Mouse (Mus musculus) lung, embryonic 16.5 days (tissue): ENCODE data around the gene Chka. TPM values are rescaled to one million over a fixed set of nuclear protein-coding genes. Genes with fewer than 3 reads are reported as not detected.
A peak's percentile ranks its signal among the peaks of the same experiment; 100 is the strongest.

ENCODE experiments used
- ATAC-seq: fragments of 200-750 bp; cut with Nextera tagmentation; 2 replicates; pipeline ENCODE4 v1.8.0; 2017; ENCODE audit warnings: low read depth, mild to moderate bottlenecking, moderate library complexity
- H3K27ac ChIP-seq: fragments of 300-500 bp; sonication (generic); 2 replicates; pipeline ENCODE4 v1.5.1; 2014; ENCODE audit warnings: mild to moderate bottlenecking, control low read depth, low read length
- H3K27me3 ChIP-seq: fragments of 300-500 bp; sonication (generic); 2 replicates; pipeline ENCODE4 v1.6.1; 2014; ENCODE audit warnings: low read depth, low read length, mixed read lengths; ENCODE audit not compliant: control insufficient read depth, insufficient read depth
- H3K36me3 ChIP-seq: fragments of 300-500 bp; sonication (generic); 2 replicates; pipeline ENCODE4 v1.6.1; 2014; ENCODE audit warnings: low read length; ENCODE audit not compliant: control insufficient read depth, insufficient read depth
- H3K4me1 ChIP-seq: fragments of 300-500 bp; sonication (generic); replicated peaks from 2 replicates; pipeline ENCODE4 v1.6.1; 2014; ENCODE audit warnings: low read length, mixed read lengths; ENCODE audit not compliant: control insufficient read depth, insufficient read depth
- H3K4me2 ChIP-seq: fragments of 300-500 bp; sonication (generic); 2 replicates; pipeline ENCODE4 v1.6.1; 2014; ENCODE audit warnings: low read depth, low read length, control low read depth
- H3K4me3 ChIP-seq: fragments of 300-500 bp; sonication (generic); 2 replicates; pipeline ENCODE4 v1.5.1; 2014; ENCODE audit warnings: mild to moderate bottlenecking, low read length, control low read depth
- H3K9ac ChIP-seq: fragments of 300-500 bp; sonication (generic); 2 replicates; pipeline ENCODE4 v1.6.1; 2014; ENCODE audit warnings: low read length, control low read depth
- H3K9me3 ChIP-seq: fragments of 300-500 bp; sonication (generic); 2 replicates; pipeline ENCODE4 v1.6.1; 2016; ENCODE audit warnings: low read length; ENCODE audit not compliant: control insufficient read depth
- WGBS: fragments of 180-500 bp; shearing (Covaris S2); extraction: QIAGEN DNeasy Blood & Tissue Kit; methylation state at CpG from one replicate; pipeline ENCODE4 v1.1.7; 2014; 5-methylcytosine and 5-hydroxymethylcytosine counted together
- polyA plus RNA-seq: library from polyadenylated mRNA; unstranded; fragments of >200 nt; fragmentation: Nextera tagmentation; extraction: Ambion mirVana; gene quantifications from 2 replicates; pipeline ENCODE4 v1.2.1, GENCODE M21; 2015

Chka gene
- polyA plus RNA-seq, 1 experiment from 2014 or later = 56.8 TPM

DNA sequence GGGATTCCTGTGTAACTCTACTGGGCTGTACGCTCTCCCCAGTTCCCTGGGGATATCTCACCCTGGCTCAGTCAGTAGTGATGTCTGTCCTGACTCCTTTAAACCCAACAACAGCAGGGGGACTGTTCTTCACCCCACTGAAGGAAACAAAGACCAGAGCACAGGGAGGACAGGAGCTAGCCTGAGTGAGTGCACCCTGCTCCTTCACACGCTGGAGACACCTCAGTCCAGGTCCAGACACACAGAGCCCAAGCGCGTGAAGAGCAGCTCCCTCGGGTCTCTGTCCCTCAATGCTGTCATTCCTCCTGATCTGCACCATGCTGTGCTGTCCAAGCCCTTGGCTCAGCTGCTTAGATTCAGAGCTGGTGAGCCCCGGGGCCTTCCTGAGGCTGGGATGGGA lies 75.1 kb downstream of the Chka start:
- ATAC-seq = no peak
- Histone ChIP-seq H3K9me3 (no peaks in the 10 kb centered on the region), H3K36me3 (no peaks in the 10 kb centered on the region), H3K4me1 (peaks cover 41% of the 10 kb centered on the region), H3K27me3 (no peaks in the 10 kb centered on the region), H3K4me2 (no peak overlapping the region), H3K4me3 (no peak overlapping the region), H3K9ac (no peak overlapping the region), H3K27ac (peak overlapping the region; percentile 23; the same call in 1 of the 2 replicates)
- 62% methylated on average over 6 of the region's 6 CpGs for WGBS

DNA sequence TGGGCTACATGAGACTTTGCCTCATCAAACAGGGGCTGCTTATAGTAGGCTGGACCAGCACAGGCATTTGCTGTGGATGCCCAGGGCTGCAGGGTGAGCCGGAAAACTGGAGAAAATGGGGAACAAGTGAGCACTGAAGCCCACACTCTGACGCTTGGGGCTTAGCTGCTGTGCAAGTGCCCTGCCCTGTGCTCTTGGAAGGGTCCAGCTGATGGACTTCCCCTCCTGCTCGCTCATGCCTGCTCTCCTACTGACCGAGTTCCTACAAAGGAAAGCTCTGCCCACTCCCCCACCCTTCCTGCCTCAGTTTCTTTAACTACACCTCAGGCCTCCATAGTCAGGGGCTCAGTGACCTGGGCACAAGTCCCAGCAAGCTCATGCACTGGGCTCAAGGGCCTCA lies 76.4 kb downstream of the Chka start:
- H3K4me2 ChIP-seq = no peak overlapping the region
- no peak overlapping the region for H3K9ac ChIP-seq
- WGBS = 77% methylated on average over 4 of the region's 4 CpGs
- H3K9me3 ChIP-seq = no peaks in the 10 kb centered on the region
- ATAC-seq = no peak
- no peaks in the 10 kb centered on the region for H3K36me3 ChIP-seq
- H3K4me1 ChIP-seq = peaks cover 37% of the 10 kb centered on the region
- no peaks in the 10 kb centered on the region for H3K27me3 ChIP-seq
- H3K4me3 ChIP-seq = no peak overlapping the region
- no peak overlapping the region for H3K27ac ChIP-seq

DNA sequence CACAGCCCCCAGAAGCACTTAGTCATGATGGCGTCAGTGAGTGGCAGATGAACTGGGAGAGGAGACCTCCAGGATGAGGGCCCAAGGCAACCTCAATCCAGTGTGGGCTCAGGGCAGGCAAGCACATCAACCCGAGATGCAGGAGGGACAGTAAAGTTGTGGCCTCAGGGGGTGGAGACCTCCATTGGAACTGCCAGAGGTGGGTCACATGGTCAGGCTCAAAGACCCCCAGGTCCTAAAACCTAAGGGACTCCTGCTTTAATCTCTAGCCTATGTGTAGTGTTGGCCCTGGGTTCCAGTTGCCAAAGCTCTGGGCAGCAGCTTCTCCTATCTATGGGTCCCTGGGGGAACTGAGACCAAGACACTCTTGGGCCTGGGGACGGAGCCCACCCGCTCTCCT lies 77.2 kb downstream of the Chka start:
- H3K9ac ChIP-seq = no peak overlapping the region; the same call in 1 of the 2 replicates
- peaks cover 30% of the 10 kb centered on the region for H3K4me1 ChIP-seq
- H3K27ac ChIP-seq = peak overlapping the region; percentile 90
- ATAC-seq = no peak
- 81% methylated on average over 4 of the region's 4 CpGs for WGBS
- 0 out of 2 replicates have a peak overlapping the region, but pooled peaks have one; percentile 18 for H3K4me2 ChIP-seq
- no peak overlapping the region for H3K4me3 ChIP-seq
- no peaks in the 10 kb centered on the region for H3K36me3 ChIP-seq
- no peaks in the 10 kb centered on the region for H3K9me3 ChIP-seq
- no peaks in the 10 kb centered on the region for H3K27me3 ChIP-seq

GRCm38 (mm10) chr19:3929211-3929941 lies 77.8 kb downstream of the Chka start, which contains the start of gene Aldh3b1:
TSS of gene Aldh3b1 (minus strand) at chr19:3929808.
- H3K4me2 ChIP-seq = peak within 1 kb of the TSS; percentile 30; the same call in 1 of the 2 replicates

GRCm38 (mm10) chr19:3930262-3931057 lies 78.9 kb downstream of the Chka start:
- H3K27ac ChIP-seq = peak overlapping the region; percentile 90
- WGBS = 60% methylated on average over 21 of the region's 21 CpGs
- H3K4me2 ChIP-seq = no peak overlapping the region
- no peaks in the 10 kb centered on the region for H3K9me3 ChIP-seq
- H3K27me3 ChIP-seq = no peaks in the 10 kb centered on the region
- peak overlapping the region; percentile 30; the same call in 1 of the 2 replicates for H3K9ac ChIP-seq
- no peaks in the 10 kb centered on the region for H3K36me3 ChIP-seq
- H3K4me1 ChIP-seq = peaks cover 27% of the 10 kb centered on the region
- no peak for ATAC-seq
- H3K4me3 ChIP-seq = no peak overlapping the region

More at GRCm38 (mm10) chr19:3929211-3929941, 77.8 kb downstream of the Chka start, which contains the start of gene Aldh3b1:
- no peaks in the 10 kb centered on the region for H3K36me3 ChIP-seq
- WGBS = 24% methylated on average over 12 of the region's 12 CpGs
- H3K9me3 ChIP-seq = no peaks in the 10 kb centered on the region
- peak within 1 kb of the TSS; percentile 30 for H3K9ac ChIP-seq
- peak within 1 kb of the TSS; percentile 12; the same call in 1 of the 2 replicates for H3K4me3 ChIP-seq
- H3K27me3 ChIP-seq = no peaks in the 10 kb centered on the region
- H3K4me1 ChIP-seq = peaks cover 27% of the 10 kb centered on the region
- peak; percentile 80 for ATAC-seq
- peak within 1 kb of the TSS; percentile 90 for H3K27ac ChIP-seq

DNA sequence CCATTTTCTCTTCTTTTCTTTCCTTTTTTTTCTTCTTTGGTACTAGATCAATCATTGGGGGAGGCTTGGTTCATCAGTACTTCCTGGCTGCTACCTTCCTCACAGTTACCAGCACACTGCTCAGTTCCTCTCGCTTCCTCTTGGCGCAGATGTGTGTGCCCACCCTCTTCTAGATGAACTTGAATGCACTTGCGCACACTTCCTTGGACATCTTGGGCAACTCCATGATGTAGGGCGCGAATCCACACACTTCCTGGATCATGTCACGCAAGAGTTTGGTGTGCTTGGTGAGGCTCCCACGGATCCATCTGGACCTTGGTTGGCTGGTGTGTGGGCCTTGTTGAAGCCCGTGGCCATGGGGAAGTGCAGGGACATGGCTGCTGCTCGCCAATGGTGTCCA lies 80.1 kb downstream of the Chka start:
- no peak overlapping the region for H3K4me2 ChIP-seq
- no peaks in the 10 kb centered on the region for H3K27me3 ChIP-seq
- no peak overlapping the region for H3K9ac ChIP-seq
- H3K4me1 ChIP-seq = peaks cover 29% of the 10 kb centered on the region
- no peak for ATAC-seq
- 80% methylated on average over 9 of the region's 9 CpGs for WGBS
- H3K9me3 ChIP-seq = no peaks in the 10 kb centered on the region
- H3K36me3 ChIP-seq = no peaks in the 10 kb centered on the region
- no peak overlapping the region for H3K4me3 ChIP-seq
- H3K27ac ChIP-seq = no peak overlapping the region

GRCm38 (mm10) chr19:3935032-3935895 lies 83.7 kb downstream of the Chka start, which contains the start of gene Unc93b1:
TSS of gene Unc93b1 (plus strand) at chr19:3935186.
- 4% methylated on average over 42 of the region's 42 CpGs for WGBS
- ATAC-seq = peak; percentile 91
- Histone ChIP-seq H3K36me3 (no peaks in the 10 kb centered on the region), H3K9ac (peak within 1 kb of the TSS; percentile 67), H3K4me2 (peak within 1 kb of the TSS; percentile 84), H3K27ac (no peak within 1 kb of the TSS), H3K4me3 (peak within 1 kb of the TSS; percentile 50), H3K4me1 (peaks cover 14% of the 10 kb centered on the region), H3K9me3 (no peaks in the 10 kb centered on the region), H3K27me3 (no peaks in the 10 kb centered on the region)

DNA sequence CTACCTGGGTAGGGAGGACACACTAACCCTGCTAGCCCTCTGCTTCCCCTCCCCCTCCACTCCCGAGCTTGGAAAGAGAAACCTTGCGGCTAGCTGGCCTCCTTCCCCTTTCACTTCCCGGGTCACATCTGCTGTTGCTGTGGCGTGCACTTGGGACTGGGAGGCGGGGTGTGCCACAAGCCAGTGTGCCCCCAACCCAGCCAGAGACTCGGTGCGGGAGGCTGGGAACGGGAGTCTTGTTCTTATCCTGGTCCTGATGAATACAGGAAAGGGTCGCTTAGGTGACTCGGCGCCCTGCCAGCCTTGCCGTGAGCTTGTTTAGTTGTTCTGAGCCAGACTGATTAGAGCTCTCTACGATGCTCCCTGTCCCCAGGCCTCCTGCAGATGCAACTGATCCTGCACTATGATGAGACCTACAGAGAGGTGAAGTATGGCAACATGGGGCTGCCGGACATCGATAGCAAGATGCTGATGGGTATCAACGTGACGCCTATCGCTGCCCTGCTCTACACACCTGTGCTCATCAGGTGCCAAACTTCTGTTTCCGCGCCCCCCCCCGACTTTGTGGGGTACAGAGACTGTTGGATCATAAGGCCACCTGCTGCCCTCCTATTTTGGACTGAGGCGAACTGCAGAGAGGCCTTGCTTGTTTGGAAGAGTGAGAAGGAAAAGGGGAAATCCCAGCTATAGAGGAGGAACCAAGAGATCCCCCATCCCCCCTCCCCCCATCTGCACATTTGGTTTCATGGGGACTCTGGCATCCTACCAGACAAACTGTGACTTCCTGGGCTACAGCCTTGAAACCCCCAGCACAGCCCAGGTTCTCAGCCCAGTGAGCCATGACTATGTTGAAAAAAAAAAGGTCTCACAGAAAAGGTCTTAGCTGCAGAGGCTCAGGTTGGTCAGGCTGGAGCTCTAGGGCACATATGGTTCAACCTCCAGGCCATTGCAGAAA lies 84.6 kb downstream of the Chka start:
- Histone ChIP-seq H3K4me2 (peak overlapping the region; percentile 84), H3K36me3 (no peaks in the 10 kb centered on the region), H3K27me3 (no peaks in the 10 kb centered on the region), H3K9ac (peak overlapping the region; percentile 67), H3K4me3 (peak overlapping the region; percentile 50), H3K9me3 (no peaks in the 10 kb centered on the region), H3K27ac (no peak overlapping the region), H3K4me1 (peaks cover 8% of the 10 kb centered on the region)
- WGBS = 7% methylated on average over 22 of the region's 22 CpGs
- ATAC-seq = peak; percentile 35
